Mouse (Mus musculus): ENCODE measurements around the gene Ak1. TPM values are rescaled to one million over a fixed set of nuclear protein-coding genes. Genes with fewer than 3 reads are reported as not detected.

Ak1 gene
- polyA plus RNA-seq, 1 experiment from 2014 or later, result 23.9 TPM

GRCm38 (mm10) chr2:32607262-32607947 lies 14.2 kb upstream of the Ak1 start:
- Histone ChIP-seq H3K4me1 (replicated peaks; ENCODE audit: control insufficient read depth, insufficient read depth, low read length) (peaks cover 7% of the 10 kb centered on the region; the same call in 1 of the 2 replicates), H3K27me3 (ENCODE audit: control insufficient read depth, insufficient read depth, low read length) (peaks cover 4% of the 10 kb centered on the region; the same call in 1 of the 2 replicates), H3K4me3 (ENCODE audit: low read depth, low read length) (peak overlapping the region; percentile 68), H3K9me3 (ENCODE audit: control insufficient read depth, low read length) (no peaks in the 10 kb centered on the region), H3K4me2 (replicated peaks; ENCODE audit: low read depth, low read length) (peak overlapping the region; percentile 91), H3K27ac (ENCODE audit: low read depth, low read length) (no peak overlapping the region), H3K9ac (ENCODE audit: low read depth, low read length) (peak overlapping the region; percentile 78), H3K36me3 (ENCODE audit: control insufficient read depth, insufficient read depth, low read length) (no peaks in the 10 kb centered on the region)
- 4% methylated on average over 32 of the region's 34 CpGs for WGBS
- DNase-seq (ENCODE audit: low spot score) (peak; percentile 62), ATAC-seq (ENCODE audit: low FRiP score) (peak; percentile 38; the same call in 1 of the 2 replicates)

- Histone ChIP-seq H3K9me3 (ENCODE audit: control insufficient read depth, low read length) (no peaks in the 10 kb centered on the region), H3K36me3 (ENCODE audit: control insufficient read depth, insufficient read depth, low read length) (no peaks in the 10 kb centered on the region), H3K27me3 (ENCODE audit: control insufficient read depth, insufficient read depth, low read length) (peaks cover 4% of the 10 kb centered on the region; the same call in 1 of the 2 replicates), H3K27ac (ENCODE audit: low read depth, low read length) (no peak overlapping the region), H3K9ac (ENCODE audit: low read depth, low read length) (0 out of 2 replicates have a peak overlapping the region, but pooled peaks have one; percentile 4), H3K4me3 (ENCODE audit: low read depth, low read length) (0 out of 2 replicates have a peak overlapping the region, but pooled peaks have one; percentile 12), H3K4me1 (replicated peaks; ENCODE audit: control insufficient read depth, insufficient read depth, low read length) (peaks cover 7% of the 10 kb centered on the region; the same call in 1 of the 2 replicates), H3K4me2 (replicated peaks; ENCODE audit: low read depth, low read length) (peak overlapping the region; percentile 25)
- DNase-seq (ENCODE audit: low spot score), result peak; percentile 61
- ATAC-seq (ENCODE audit: low FRiP score), result peak; percentile 38; the same call in 1 of the 2 replicates
- WGBS, result 7% methylated on average over 25 of the region's 25 CpGs
Observed at GRCm38 (mm10) chr2:32608141-32608777, 13.3 kb upstream of the Ak1 start.

- 0 out of 2 replicates have a peak overlapping the region, but pooled peaks have one; percentile 4 for H3K9ac ChIP-seq (ENCODE audit: low read depth, low read length)
- peaks cover 4% of the 10 kb centered on the region; the same call in 1 of the 2 replicates for H3K27me3 ChIP-seq (ENCODE audit: control insufficient read depth, insufficient read depth, low read length)
- H3K4me3 ChIP-seq (ENCODE audit: low read depth, low read length), result no peak overlapping the region
- ATAC-seq (ENCODE audit: low FRiP score), result no peak
- H3K27ac ChIP-seq (ENCODE audit: low read depth, low read length), result no peak overlapping the region
- WGBS, result 34% methylated on average over 18 of the region's 18 CpGs
- peaks cover 7% of the 10 kb centered on the region; the same call in 1 of the 2 replicates for H3K4me1 ChIP-seq (replicated peaks; ENCODE audit: control insufficient read depth, insufficient read depth, low read length)
- no peaks in the 10 kb centered on the region for H3K9me3 ChIP-seq (ENCODE audit: control insufficient read depth, low read length)
- no peaks in the 10 kb centered on the region for H3K36me3 ChIP-seq (ENCODE audit: control insufficient read depth, insufficient read depth, low read length)
- DNase-seq (ENCODE audit: low spot score), result no peak
- peak overlapping the region; percentile 25 for H3K4me2 ChIP-seq (replicated peaks; ENCODE audit: low read depth, low read length)
Observed at GRCm38 (mm10) chr2:32608778-32609435, 12.7 kb upstream of the Ak1 start.

- no peaks in the 10 kb centered on the region for H3K36me3 ChIP-seq (ENCODE audit: control insufficient read depth, insufficient read depth, low read length)
- H3K27me3 ChIP-seq (ENCODE audit: control insufficient read depth, insufficient read depth, low read length), result peaks cover 4% of the 10 kb centered on the region; the same call in 1 of the 2 replicates
- peaks cover 7% of the 10 kb centered on the region; the same call in 1 of the 2 replicates for H3K4me1 ChIP-seq (replicated peaks; ENCODE audit: control insufficient read depth, insufficient read depth, low read length)
- peak overlapping the region; percentile 15 for H3K4me3 ChIP-seq (ENCODE audit: low read depth, low read length)
- DNase-seq (ENCODE audit: low spot score) (peak; percentile 64), ATAC-seq (ENCODE audit: low FRiP score) (no peak)
- H3K9me3 ChIP-seq (ENCODE audit: control insufficient read depth, low read length), result no peaks in the 10 kb centered on the region
- no peak overlapping the region for H3K27ac ChIP-seq (ENCODE audit: low read depth, low read length)
- peak overlapping the region; percentile 34 for H3K4me2 ChIP-seq (replicated peaks; ENCODE audit: low read depth, low read length)
- no peak overlapping the region for H3K9ac ChIP-seq (ENCODE audit: low read depth, low read length)
- 21% methylated on average over 23 of the region's 23 CpGs for whole genome bisulfite sequencing
Observed at GRCm38 (mm10) chr2:32610610-32611229, 10.8 kb upstream of the Ak1 start.

GRCm38 (mm10) chr2:32612274-32612673 lies 9.3 kb upstream of the Ak1 start:
- H3K4me3 ChIP-seq (ENCODE audit: low read depth, low read length), result no peak overlapping the region
- 63% methylated on average over 26 of the region's 26 CpGs for WGBS
- H3K27ac ChIP-seq (ENCODE audit: low read depth, low read length), result no peak overlapping the region
- no peak overlapping the region for H3K9ac ChIP-seq (ENCODE audit: low read depth, low read length)
- H3K4me1 ChIP-seq (replicated peaks; ENCODE audit: control insufficient read depth, insufficient read depth, low read length), result peaks cover 7% of the 10 kb centered on the region; the same call in 1 of the 2 replicates
- no peaks in the 10 kb centered on the region for H3K36me3 ChIP-seq (ENCODE audit: control insufficient read depth, insufficient read depth, low read length)
- H3K4me2 ChIP-seq (replicated peaks; ENCODE audit: low read depth, low read length), result no peak overlapping the region
- DNase-seq (ENCODE audit: low spot score) (no peak), ATAC-seq (ENCODE audit: low FRiP score) (no peak)
- H3K9me3 ChIP-seq (ENCODE audit: control insufficient read depth, low read length), result no peaks in the 10 kb centered on the region
- H3K27me3 ChIP-seq (ENCODE audit: control insufficient read depth, insufficient read depth, low read length), result peaks cover 4% of the 10 kb centered on the region; the same call in 1 of the 2 replicates

GRCm38 (mm10) chr2:32617109-32617508 lies 4.4 kb upstream of the Ak1 start:
- no peak overlapping the region for H3K9ac ChIP-seq (ENCODE audit: low read depth, low read length)
- H3K4me1 ChIP-seq (replicated peaks; ENCODE audit: control insufficient read depth, insufficient read depth, low read length), result peaks cover 2% of the 10 kb centered on the region; the same call in 1 of the 2 replicates
- WGBS, result 94% methylated on average over 1 of the region's 1 CpGs
- H3K27me3 ChIP-seq (ENCODE audit: control insufficient read depth, insufficient read depth, low read length), result no peaks in the 10 kb centered on the region
- H3K4me3 ChIP-seq (ENCODE audit: low read depth, low read length), result no peak overlapping the region
- H3K9me3 ChIP-seq (ENCODE audit: control insufficient read depth, low read length), result no peaks in the 10 kb centered on the region
- H3K4me2 ChIP-seq (replicated peaks; ENCODE audit: low read depth, low read length), result no peak overlapping the region
- DNase-seq (ENCODE audit: low spot score) (no peak), ATAC-seq (ENCODE audit: low FRiP score) (no peak)
- no peaks in the 10 kb centered on the region for H3K36me3 ChIP-seq (ENCODE audit: control insufficient read depth, insufficient read depth, low read length)
- H3K27ac ChIP-seq (ENCODE audit: low read depth, low read length), result no peak overlapping the region

GRCm38 (mm10) chr2:32617601-32618000 lies 4.0 kb upstream of the Ak1 start:
- H3K4me1 ChIP-seq (replicated peaks; ENCODE audit: control insufficient read depth, insufficient read depth, low read length), result peaks cover 2% of the 10 kb centered on the region; the same call in 1 of the 2 replicates
- ATAC-seq (ENCODE audit: low FRiP score), result no peak
- no peak overlapping the region for H3K4me2 ChIP-seq (replicated peaks; ENCODE audit: low read depth, low read length)
- H3K36me3 ChIP-seq (ENCODE audit: control insufficient read depth, insufficient read depth, low read length), result no peaks in the 10 kb centered on the region
- H3K4me3 ChIP-seq (ENCODE audit: low read depth, low read length), result no peak overlapping the region
- no peak for DNase-seq (ENCODE audit: low spot score)
- H3K27ac ChIP-seq (ENCODE audit: low read depth, low read length), result no peak overlapping the region
- WGBS, result 96% methylated on average over 4 of the region's 4 CpGs
- H3K9ac ChIP-seq (ENCODE audit: low read depth, low read length), result no peak overlapping the region
- no peaks in the 10 kb centered on the region for H3K27me3 ChIP-seq (ENCODE audit: control insufficient read depth, insufficient read depth, low read length)
- no peaks in the 10 kb centered on the region for H3K9me3 ChIP-seq (ENCODE audit: control insufficient read depth, low read length)

- H3K4me3 ChIP-seq (ENCODE audit: low read depth, low read length), result no peak overlapping the region
- 73% methylated on average over 9 of the region's 9 CpGs for WGBS
- no peak overlapping the region for H3K9ac ChIP-seq (ENCODE audit: low read depth, low read length)
- peaks cover 2% of the 10 kb centered on the region; the same call in 1 of the 2 replicates for H3K4me1 ChIP-seq (replicated peaks; ENCODE audit: control insufficient read depth, insufficient read depth, low read length)
- no peak for ATAC-seq (ENCODE audit: low FRiP score)
- no peak for DNase-seq (ENCODE audit: low spot score)
- H3K27ac ChIP-seq (ENCODE audit: low read depth, low read length), result no peak overlapping the region
- H3K9me3 ChIP-seq (ENCODE audit: control insufficient read depth, low read length), result no peaks in the 10 kb centered on the region
- no peaks in the 10 kb centered on the region for H3K27me3 ChIP-seq (ENCODE audit: control insufficient read depth, insufficient read depth, low read length)
- H3K36me3 ChIP-seq (ENCODE audit: control insufficient read depth, insufficient read depth, low read length), result no peaks in the 10 kb centered on the region
- no peak overlapping the region for H3K4me2 ChIP-seq (replicated peaks; ENCODE audit: low read depth, low read length)
Observed at GRCm38 (mm10) chr2:32618051-32618450, 3.5 kb upstream of the Ak1 start.
